Mouse (Mus musculus): ENCODE results near the gene Nr5a2. TPM values are rescaled to one million over a fixed set of nuclear protein-coding genes. Genes with fewer than 3 reads are reported as not detected.

Nr5a2 gene
- polyA plus RNA-seq, 1 experiment from 2014 or later: 0.43 TPM

GRCm38 (mm10) chr1:136894753-136895152 lies 65.5 kb downstream of the Nr5a2 start:
- Histone ChIP-seq H3K27ac (no peak overlapping the region), H3K4me1 (no peaks in the 10 kb centered on the region), H3K36me3 (no peaks in the 10 kb centered on the region), H3K27me3 (no peaks in the 10 kb centered on the region), H3K4me2 (replicated peaks) (no peak overlapping the region), H3K4me3 (no peak overlapping the region), H3K9me3 (replicated peaks) (no peaks in the 10 kb centered on the region), H3K9ac (no peak overlapping the region)
- WGBS: 63% methylated on average over 2 of the region's 2 CpGs
- ATAC-seq (ENCODE audit: low FRiP score): no peak

DNA sequence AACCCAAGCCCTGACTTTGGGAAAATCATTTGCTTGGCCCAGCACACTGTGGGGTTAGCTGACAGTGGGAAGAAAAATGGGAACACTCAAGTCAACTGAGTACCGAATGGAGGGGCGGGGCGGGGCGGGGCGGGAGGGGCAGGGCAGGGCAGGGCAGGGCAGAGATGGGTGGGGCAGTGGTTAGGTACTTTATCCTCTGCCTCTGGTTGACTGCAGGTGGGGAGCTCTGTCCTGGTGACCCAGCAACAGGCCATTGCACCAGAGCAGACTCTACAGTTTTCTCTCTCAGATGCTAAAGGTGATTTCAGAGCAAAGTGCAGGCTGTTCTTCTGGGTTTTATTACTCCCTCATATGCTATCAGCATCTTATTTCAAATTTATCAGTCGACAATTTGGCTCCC lies 67.1 kb downstream of the Nr5a2 start:
- Histone ChIP-seq H3K36me3 (no peaks in the 10 kb centered on the region), H3K4me1 (no peaks in the 10 kb centered on the region), H3K27ac (no peak overlapping the region), H3K4me3 (no peak overlapping the region), H3K4me2 (replicated peaks) (no peak overlapping the region), H3K9me3 (replicated peaks) (no peaks in the 10 kb centered on the region), H3K9ac (no peak overlapping the region), H3K27me3 (no peaks in the 10 kb centered on the region)
- 90% methylated on average over 6 of the region's 6 CpGs for WGBS
- no peak for ATAC-seq (ENCODE audit: low FRiP score)

DNA sequence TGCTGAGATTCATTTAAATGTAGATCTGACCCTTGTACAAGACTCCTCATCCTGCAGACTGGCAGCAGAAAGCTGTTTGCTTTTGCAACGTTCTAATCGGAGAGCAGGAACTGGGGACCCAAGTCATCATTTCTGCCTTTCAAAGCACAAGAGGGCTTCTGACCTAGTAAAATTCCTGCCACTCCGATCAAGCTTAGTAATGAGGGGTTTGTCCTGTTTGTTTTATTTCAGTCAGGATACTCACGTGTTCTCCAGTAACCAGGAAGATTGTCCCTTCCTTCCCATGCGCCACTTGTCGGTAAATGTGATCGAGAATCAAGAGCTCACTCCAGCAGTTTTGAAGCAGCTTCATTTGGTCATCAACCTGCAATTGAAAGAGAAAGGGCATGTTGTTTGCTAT lies 69.8 kb downstream of the Nr5a2 start:
- no peak overlapping the region for H3K4me2 ChIP-seq (replicated peaks)
- no peak overlapping the region for H3K4me3 ChIP-seq
- WGBS: 83% methylated on average over 7 of the region's 7 CpGs
- no peaks in the 10 kb centered on the region for H3K4me1 ChIP-seq
- H3K27ac ChIP-seq: no peak overlapping the region
- H3K36me3 ChIP-seq: no peaks in the 10 kb centered on the region
- ATAC-seq (ENCODE audit: low FRiP score): no peak
- no peak overlapping the region for H3K9ac ChIP-seq
- no peaks in the 10 kb centered on the region for H3K27me3 ChIP-seq
- H3K9me3 ChIP-seq (replicated peaks): no peaks in the 10 kb centered on the region

- no peak overlapping the region for H3K27ac ChIP-seq
- no peaks in the 10 kb centered on the region for H3K27me3 ChIP-seq
- H3K9me3 ChIP-seq (replicated peaks): no peaks in the 10 kb centered on the region
- H3K36me3 ChIP-seq: no peaks in the 10 kb centered on the region
- no peak overlapping the region for H3K9ac ChIP-seq
- H3K4me3 ChIP-seq: no peak overlapping the region
- no peak for ATAC-seq (ENCODE audit: low FRiP score)
- WGBS: 44% methylated on average over 6 of the region's 6 CpGs
- H3K4me2 ChIP-seq (replicated peaks): no peak overlapping the region
- no peaks in the 10 kb centered on the region for H3K4me1 ChIP-seq
Measured at GRCm38 (mm10) chr1:136888704-136889103, 71.5 kb downstream of the Nr5a2 start.

- no peaks in the 10 kb centered on the region for H3K4me1 ChIP-seq
- H3K36me3 ChIP-seq: no peaks in the 10 kb centered on the region
- H3K9me3 ChIP-seq (replicated peaks): no peaks in the 10 kb centered on the region
- 46% methylated on average over 6 of the region's 6 CpGs for WGBS
- H3K27ac ChIP-seq: no peak overlapping the region
- no peaks in the 10 kb centered on the region for H3K27me3 ChIP-seq
- no peak overlapping the region for H3K9ac ChIP-seq
- no peak overlapping the region for H3K4me2 ChIP-seq (replicated peaks)
- H3K4me3 ChIP-seq: no peak overlapping the region
- no peak for ATAC-seq (ENCODE audit: low FRiP score)
Measured at GRCm38 (mm10) chr1:136886678-136887077, 73.6 kb downstream of the Nr5a2 start.

DNA sequence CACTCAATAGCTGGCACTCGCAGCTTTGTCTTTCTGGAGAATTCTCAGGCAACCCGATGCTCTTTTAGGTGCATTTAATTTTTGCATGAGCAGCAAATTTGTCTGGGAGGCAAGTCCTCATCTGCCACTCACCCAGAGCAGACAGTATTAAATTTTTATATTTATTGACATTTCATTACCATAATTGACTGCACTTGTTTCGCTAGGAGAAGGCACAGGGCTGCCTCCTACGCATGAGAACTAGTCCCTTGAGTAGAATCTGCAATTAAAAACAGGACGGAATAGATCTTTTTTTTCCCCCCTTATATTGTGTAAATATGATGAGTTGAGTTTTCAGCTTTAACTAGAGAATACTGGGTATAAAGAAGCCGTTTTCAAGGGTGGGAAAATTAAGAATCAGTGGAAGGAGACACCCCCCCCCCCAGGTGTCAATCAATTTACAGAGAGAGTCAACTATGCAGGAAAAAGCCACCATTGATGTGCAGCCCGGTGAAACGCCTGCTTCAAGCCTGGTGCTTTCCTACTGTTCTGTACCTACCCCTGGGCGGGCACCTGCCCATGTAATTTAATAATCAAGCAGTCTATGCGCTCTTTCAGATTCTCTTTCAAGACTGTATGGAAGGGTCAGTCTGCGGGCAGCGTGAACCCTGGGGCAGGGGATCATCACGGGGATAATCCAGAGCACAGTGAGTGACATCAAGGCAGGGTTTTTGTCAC lies 76.6 kb downstream of the Nr5a2 start:
- no peak overlapping the region for H3K27ac ChIP-seq
- no peaks in the 10 kb centered on the region for H3K9me3 ChIP-seq (replicated peaks)
- no peak overlapping the region for H3K4me3 ChIP-seq
- ATAC-seq (ENCODE audit: low FRiP score): 0 out of 2 replicates have a peak, but pooled peaks have one; percentile 46
- H3K9ac ChIP-seq: no peak overlapping the region
- no peaks in the 10 kb centered on the region for H3K27me3 ChIP-seq
- no peaks in the 10 kb centered on the region for H3K36me3 ChIP-seq
- H3K4me1 ChIP-seq: no peaks in the 10 kb centered on the region
- WGBS: 70% methylated on average over 13 of the region's 13 CpGs
- H3K4me2 ChIP-seq (replicated peaks): no peak overlapping the region

- Histone ChIP-seq H3K36me3 (no peaks in the 10 kb centered on the region), H3K9ac (no peak overlapping the region), H3K4me3 (no peak overlapping the region), H3K9me3 (replicated peaks) (no peaks in the 10 kb centered on the region), H3K27me3 (no peaks in the 10 kb centered on the region), H3K27ac (no peak overlapping the region), H3K4me1 (no peaks in the 10 kb centered on the region), H3K4me2 (replicated peaks) (no peak overlapping the region)
- 86% methylated on average over 8 of the region's 8 CpGs for WGBS
- no peak for ATAC-seq (ENCODE audit: low FRiP score)
Measured at GRCm38 (mm10) chr1:136880260-136880659, 80.0 kb downstream of the Nr5a2 start.

DNA sequence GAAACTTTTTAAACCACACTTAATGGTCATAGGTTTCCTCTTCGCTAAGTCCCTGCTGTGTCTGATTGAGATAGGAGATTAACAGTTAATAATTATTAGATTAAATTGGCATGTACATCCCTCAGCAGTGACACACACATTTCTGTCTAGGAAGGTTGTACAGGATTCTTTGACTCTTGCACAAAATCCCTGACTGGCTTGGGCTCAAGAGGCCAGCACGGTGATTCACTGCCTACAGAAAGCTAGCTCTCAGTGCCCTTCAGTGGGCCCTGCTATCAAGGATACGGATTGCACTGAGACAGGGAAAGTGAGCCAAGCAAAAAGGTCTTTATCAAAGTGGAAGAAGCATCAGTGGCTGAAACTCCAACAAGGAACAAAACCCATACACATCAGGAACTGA lies 85.2 kb downstream of the Nr5a2 start:
- Histone ChIP-seq H3K9ac (no peak overlapping the region), H3K9me3 (replicated peaks) (no peaks in the 10 kb centered on the region), H3K27ac (no peak overlapping the region), H3K4me3 (no peak overlapping the region), H3K27me3 (no peaks in the 10 kb centered on the region), H3K4me1 (no peaks in the 10 kb centered on the region), H3K36me3 (no peaks in the 10 kb centered on the region), H3K4me2 (replicated peaks) (no peak overlapping the region)
- WGBS: 89% methylated on average over 3 of the region's 3 CpGs
- no peak for ATAC-seq (ENCODE audit: low FRiP score)

- ATAC-seq (ENCODE audit: low FRiP score): no peak
- no peak overlapping the region for H3K9ac ChIP-seq
- H3K9me3 ChIP-seq (replicated peaks): no peaks in the 10 kb centered on the region
- 74% methylated on average over 6 of the region's 6 CpGs for whole genome bisulfite sequencing
- H3K4me1 ChIP-seq: no peaks in the 10 kb centered on the region
- H3K27ac ChIP-seq: no peak overlapping the region
- no peaks in the 10 kb centered on the region for H3K36me3 ChIP-seq
- H3K27me3 ChIP-seq: no peaks in the 10 kb centered on the region
- H3K4me3 ChIP-seq: no peak overlapping the region
- H3K4me2 ChIP-seq (replicated peaks): no peak overlapping the region
Measured at GRCm38 (mm10) chr1:136868955-136869354, 91.3 kb downstream of the Nr5a2 start.

GRCm38 (mm10) chr1:136868285-136868684 lies 92.0 kb downstream of the Nr5a2 start:
- H3K27ac ChIP-seq: no peak overlapping the region
- no peak for ATAC-seq (ENCODE audit: low FRiP score)
- H3K9me3 ChIP-seq (replicated peaks): no peaks in the 10 kb centered on the region
- H3K9ac ChIP-seq: no peak overlapping the region
- no peaks in the 10 kb centered on the region for H3K4me1 ChIP-seq
- no peaks in the 10 kb centered on the region for H3K36me3 ChIP-seq
- no peak overlapping the region for H3K4me2 ChIP-seq (replicated peaks)
- no peak overlapping the region for H3K4me3 ChIP-seq
- WGBS: 86% methylated on average over 5 of the region's 5 CpGs
- H3K27me3 ChIP-seq: no peaks in the 10 kb centered on the region

- H3K36me3 ChIP-seq: no peaks in the 10 kb centered on the region
- H3K27me3 ChIP-seq: no peaks in the 10 kb centered on the region
- H3K4me3 ChIP-seq: no peak overlapping the region
- WGBS: 72% methylated on average over 9 of the region's 9 CpGs
- ATAC-seq (ENCODE audit: low FRiP score): no peak
- no peak overlapping the region for H3K9ac ChIP-seq
- H3K4me1 ChIP-seq: no peaks in the 10 kb centered on the region
- no peak overlapping the region for H3K4me2 ChIP-seq (replicated peaks)
- no peak overlapping the region for H3K27ac ChIP-seq
- no peaks in the 10 kb centered on the region for H3K9me3 ChIP-seq (replicated peaks)
Measured at GRCm38 (mm10) chr1:136866481-136867092, 93.7 kb downstream of the Nr5a2 start.

DNA sequence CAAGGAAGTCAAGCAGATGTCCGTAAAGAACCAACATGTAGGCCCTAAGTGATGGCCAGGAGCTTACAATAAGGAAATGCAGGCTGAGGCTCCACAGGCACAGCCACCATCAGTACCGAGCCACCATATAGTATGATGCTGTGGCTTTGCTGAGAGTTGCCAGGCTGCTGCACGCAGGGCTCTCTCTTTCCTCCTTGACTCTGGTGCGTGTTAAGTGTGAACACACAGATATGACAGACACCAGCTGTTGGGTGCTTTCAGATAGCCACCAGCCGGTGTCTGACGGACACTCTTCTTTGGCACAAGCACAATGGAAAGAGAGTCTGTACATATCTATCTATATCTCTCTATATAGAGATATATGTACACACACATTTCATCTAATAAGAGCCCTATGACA lies 97.0 kb downstream of the Nr5a2 start:
- Histone ChIP-seq H3K36me3 (no peaks in the 10 kb centered on the region), H3K9ac (no peak overlapping the region), H3K4me1 (0 out of 2 replicates have a peak, but pooled peaks cover 4% of the 10 kb centered on the region), H3K4me3 (no peak overlapping the region), H3K27me3 (no peaks in the 10 kb centered on the region), H3K27ac (no peak overlapping the region), H3K4me2 (replicated peaks) (no peak overlapping the region), H3K9me3 (replicated peaks) (no peaks in the 10 kb centered on the region)
- ATAC-seq (ENCODE audit: low FRiP score): no peak
- 89% methylated on average over 6 of the region's 6 CpGs for WGBS

GRCm38 (mm10) chr1:136859454-136859853 lies 100.8 kb downstream of the Nr5a2 start:
- no peak overlapping the region for H3K27ac ChIP-seq
- 0 out of 2 replicates have a peak, but pooled peaks cover 4% of the 10 kb centered on the region for H3K4me1 ChIP-seq
- no peaks in the 10 kb centered on the region for H3K36me3 ChIP-seq
- no peak overlapping the region for H3K4me3 ChIP-seq
- H3K9me3 ChIP-seq (replicated peaks): no peaks in the 10 kb centered on the region
- no peaks in the 10 kb centered on the region for H3K27me3 ChIP-seq
- no peak for ATAC-seq (ENCODE audit: low FRiP score)
- no peak overlapping the region for H3K4me2 ChIP-seq (replicated peaks)
- whole genome bisulfite sequencing: 60% methylated on average over 4 of the region's 4 CpGs
- no peak overlapping the region for H3K9ac ChIP-seq

Data from hindbrain, embryonic 12.5 days (tissue).